ENCODE assay signal across 10 mouse cellular contexts in genomic region chr2:121308997-121309416, GRCm38 (mm10). TPM values are rescaled to one million over a fixed set of nuclear protein-coding genes. Genes with fewer than 3 reads are reported as not detected.
DNase-seq lines count a peak whose midpoint lies in the region; ATAC-seq and TF ChIP-seq lines count a peak whose summit lies in the region.
"Had no signal": no experiment of that assay in that cellular context is flagged by ENCODE, and none has a peak within 500 bp of the region (broad histone marks: within the 10 kb centered on the region; RNA-seq: fewer than 3 reads in every experiment).

No protein-coding gene starts in this region.

- intact Hi-C loops in left cerebral cortex, postnatal 36 days (cut with DNase I): no loop called here

- no peak overlapping the region for H3K4me3 ChIP-seq in intestine, embryonic 14.5 days (ENCODE audit: low read depth, low read length)
- H3K4me3 ChIP-seq in liver, postnatal 0 days (ENCODE audit: low read depth, low read length): no peak overlapping the region
- H3K4me3 ChIP-seq: erythroblast, embryonic 14.5 days had no signal

- H3K4me1 ChIP-seq in intestine, embryonic 14.5 days (replicated peaks; ENCODE audit: control insufficient read depth, insufficient read depth, low read length): peaks cover 10% of the 10 kb centered on the region
- peaks cover 2% of the 10 kb centered on the region; the same call in 1 of the 2 replicates for H3K4me1 ChIP-seq in liver, postnatal 0 days (ENCODE audit: insufficient read depth)

- 8% methylated on average over 5 of the region's 5 CpGs for WGBS in intestine, embryonic 14.5 days
- whole genome bisulfite sequencing in liver, postnatal 0 days (ENCODE audit: insufficient replicate concordance): 20% methylated on average over 5 of the region's 5 CpGs

- H3K36me3 ChIP-seq in intestine, embryonic 14.5 days (ENCODE audit: control insufficient read depth, insufficient read depth, low read length): peaks cover 20% of the 10 kb centered on the region; the same call in 1 of the 2 replicates
- H3K36me3 ChIP-seq in liver, postnatal 0 days (replicated peaks; ENCODE audit: insufficient read depth, low read length): no peaks in the 10 kb centered on the region

- H3K27me3 ChIP-seq in intestine, embryonic 14.5 days (replicated peaks; ENCODE audit: control insufficient read depth, insufficient read depth, low read length): no peaks in the 10 kb centered on the region
- 0 out of 2 replicates have a peak, but pooled peaks cover 15% of the 10 kb centered on the region for H3K27me3 ChIP-seq in liver, postnatal 0 days (ENCODE audit: insufficient read depth, low read length)

- no peak for TF ChIP-seq CTCF in liver, postnatal 0 days (IDR thresholded peaks at IDR 0.05; ENCODE audit: low read depth)

- H3K27ac ChIP-seq in intestine, embryonic 14.5 days (ENCODE audit: low read depth): peak overlapping the region; percentile 34; the same call in 1 of the 2 replicates
- no peak overlapping the region for H3K27ac ChIP-seq in liver, postnatal 0 days (ENCODE audit: low read depth)

- no peak overlapping the region for H3K9ac ChIP-seq in intestine, embryonic 14.5 days (ENCODE audit: low read length)
- H3K9ac ChIP-seq in liver, postnatal 0 days (replicated peaks): no peak overlapping the region

- H3K9me3 ChIP-seq in intestine, embryonic 14.5 days (ENCODE audit: control insufficient read depth, low read length): no peaks in the 10 kb centered on the region
- H3K9me3 ChIP-seq in liver, postnatal 0 days (ENCODE audit: low read length): no peaks in the 10 kb centered on the region

- DNase-seq in cerebellum, adult 11 months: peak; percentile 15
- DNase-seq in cerebellum, adult 8-10 months: no peak
- DNase-seq in embryo, embryonic 11 days: peak; percentile 26
- peak; percentile 61 for DNase-seq in intestine, embryonic 14.5 days (ENCODE audit: low spot score)
- no peak for DNase-seq in liver, postnatal 0 days
- no peak for DNase-seq in spleen, postnatal 14 days (ENCODE audit: low spot score in 2 of 2)
- DNase-seq in left cerebral cortex, postnatal 36 days (ENCODE audit: low spot score in 2 of 2): no peak

- ATAC-seq in intestine, embryonic 14.5 days (replicated peaks; ENCODE audit: low FRiP score, low TSS enrichment, low read depth): peak; percentile 32; the same call in 1 of the 2 replicates
- ATAC-seq in liver, postnatal 0 days: no peak
- ATAC-seq in activated CD4-positive, CD25-positive, alpha-beta regulatory T cell, adult 4 months: no peak

- no peak for TF ChIP-seq EP300 in liver, postnatal 0 days (IDR thresholded peaks at IDR 0.05; ENCODE audit: low read depth)

- H3K4me2 ChIP-seq in intestine, embryonic 14.5 days (ENCODE audit: low read length): peak overlapping the region; percentile 35; the same call in 1 of the 2 replicates
- H3K4me2 ChIP-seq in liver, postnatal 0 days (ENCODE audit: low read depth, low read length): peak overlapping the region; percentile 27; the same call in 1 of the 2 replicates

RNA-seq across cellular contexts. Expression of gene Map1a, which starts 19.6 kb away (rescaled TPM):
- polyA plus RNA-seq in intestine, embryonic 14.5 days (2014; fragmentation: Nextera tagmentation; extraction: Ambion mirVana): 6.7 and 7.2 TPM in 2 replicates
- polyA plus RNA-seq in liver, postnatal 0 days (2015; fragmentation: Nextera tagmentation; extraction: Ambion mirVana): 0.02 and 0.04 TPM in 2 replicates
- 100 to 1,000 TPM; 594 to 651 TPM for total RNA-seq in left cerebral cortex, postnatal 36 days (2021)
- under 1 TPM; 0.10 to 0.32 TPM for polyA plus RNA-seq in activated CD4-positive, CD25-positive, alpha-beta regulatory T cell, adult 4 months (2017; shearing (Covaris generic))
- total RNA-seq: neutrophil, adult 5-6 weeks had no signal

RNA-seq across cellular contexts. Expression of gene Trp53bp1, which starts 37.8 kb away (rescaled TPM):
- polyA plus RNA-seq in intestine, embryonic 14.5 days (2014; fragmentation: Nextera tagmentation; extraction: Ambion mirVana): 63.8 and 70.3 TPM in 2 replicates
- 4.8 and 5.7 TPM in 2 replicates for polyA plus RNA-seq in liver, postnatal 0 days (2015; fragmentation: Nextera tagmentation; extraction: Ambion mirVana)
- total RNA-seq in left cerebral cortex, postnatal 36 days (2021): 100 to 1,000 TPM; 125 to 148 TPM
- polyA plus RNA-seq in activated CD4-positive, CD25-positive, alpha-beta regulatory T cell, adult 4 months (2017; shearing (Covaris generic)): 10 to 100 TPM; 22.9 to 30.2 TPM

RNA-seq across cellular contexts. Expression of gene Ppip5k1, which starts 46.2 kb away (rescaled TPM):
- polyA plus RNA-seq in intestine, embryonic 14.5 days (2014; fragmentation: Nextera tagmentation; extraction: Ambion mirVana): 15.0 and 15.3 TPM in 2 replicates
- 2.3 and 3.5 TPM in 2 replicates for polyA plus RNA-seq in liver, postnatal 0 days (2015; fragmentation: Nextera tagmentation; extraction: Ambion mirVana)
- total RNA-seq in left cerebral cortex, postnatal 36 days (2021): 100 to 1,000 TPM; 105 to 126 TPM
- 1 to 10 TPM; 9.6 to 9.8 TPM for polyA plus RNA-seq in activated CD4-positive, CD25-positive, alpha-beta regulatory T cell, adult 4 months (2017; shearing (Covaris generic))

RNA-seq across cellular contexts. Expression of gene Ckmt1, which starts 48.5 kb away (rescaled TPM):
- 64.4 and 100 TPM in 2 replicates for polyA plus RNA-seq in intestine, embryonic 14.5 days (2014; fragmentation: Nextera tagmentation; extraction: Ambion mirVana)
- polyA plus RNA-seq in liver, postnatal 0 days (2015; fragmentation: Nextera tagmentation; extraction: Ambion mirVana): 0.54 and 0.68 TPM in 2 replicates
- total RNA-seq in left cerebral cortex, postnatal 36 days (2021): 100 to 1,000 TPM; 350 to 364 TPM
- polyA plus RNA-seq in activated CD4-positive, CD25-positive, alpha-beta regulatory T cell, adult 4 months (2017; shearing (Covaris generic)): 1 to 10 TPM in 1 of 2 experiments, under 1 TPM in 1; 0.83 to 1.5 TPM
- total RNA-seq: neutrophil, adult 5-6 weeks had no signal
- polyA plus RNA-seq: erythroblast, embryonic 14.5 days had no signal

Comparison
In these comparisons a context has a peak if more than half of its experiments do, and no peak if none do; other contexts are left out.
1. DNase-seq: peak in cerebellum, adult 11 months (single experiment), embryo, embryonic 11 days (single experiment) and intestine, embryonic 14.5 days (single experiment); none in cerebellum, adult 8-10 months (single experiment), liver, postnatal 0 days (single experiment), spleen, postnatal 14 days (0 of 2) and left cerebral cortex, postnatal 36 days (0 of 2).